Mouse (Mus musculus): ENCODE results near the gene Cyp4a12a. TPM values are rescaled to one million over a fixed set of nuclear protein-coding genes. Genes with fewer than 3 reads are reported as not detected.
"Not testable (repeated sequence)": the region's sequence is repeated elsewhere in the genome, so short reads cannot be mapped to it uniquely, and the experiment has no call there.

Gene Cyp4a12a
- not detected in 2 replicates for polyA plus RNA-seq (2012; rRNA removed)

- H3K27me3 ChIP-seq (ENCODE audit: control insufficient read depth, insufficient read depth, low read length); H3K4me1 ChIP-seq (ENCODE audit: control insufficient read depth, insufficient read depth, low read length); H3K4me3 ChIP-seq (replicated peaks; ENCODE audit: insufficient read depth, low read depth, low read length); H3K27ac ChIP-seq (ENCODE audit: insufficient read depth, low read length); DNase-seq: not testable (repeated sequence)
Measured at GRCm38 (mm10) chr4:115298746-115299145, at the start of gene Cyp4a12a. TSS of gene Cyp4a12a (plus strand) at chr4:115299046.

GRCm38 (mm10) chr4:115264687-115265569 is 33.9 kb upstream of the Cyp4a12a start:
- not testable (repeated sequence) for H3K27ac ChIP-seq (ENCODE audit: insufficient read depth, low read length); H3K4me1 ChIP-seq (ENCODE audit: control insufficient read depth, insufficient read depth, low read length); DNase-seq; H3K4me3 ChIP-seq (replicated peaks; ENCODE audit: insufficient read depth, low read depth, low read length); H3K27me3 ChIP-seq (ENCODE audit: control insufficient read depth, insufficient read depth, low read length)
- 79% methylated on average over 3 of the region's 4 CpGs for WGBS

GRCm38 (mm10) chr4:115278215-115278982 is 20.4 kb upstream of the Cyp4a12a start:
- not testable (repeated sequence) for DNase-seq; H3K27me3 ChIP-seq (ENCODE audit: control insufficient read depth, insufficient read depth, low read length); H3K27ac ChIP-seq (ENCODE audit: insufficient read depth, low read length); H3K4me3 ChIP-seq (replicated peaks; ENCODE audit: insufficient read depth, low read depth, low read length); H3K4me1 ChIP-seq (ENCODE audit: control insufficient read depth, insufficient read depth, low read length)
- 56% methylated on average over 2 of the region's 3 CpGs for WGBS

GRCm38 (mm10) chr4:115280342-115280741 is 18.5 kb upstream of the Cyp4a12a start:
- H3K4me1 ChIP-seq (ENCODE audit: control insufficient read depth, insufficient read depth, low read length) = no peaks in the 10 kb centered on the region
- TF ChIP-seq CTCF (IDR thresholded peaks at IDR 0.05; ENCODE audit: borderline replicate concordance, insufficient read depth, low read depth, low read length) = no peak
- no peak for TF ChIP-seq POLR2A (IDR thresholded peaks at IDR 0.05; ENCODE audit: borderline replicate concordance, insufficient read depth, low read length)
- no peak for DNase-seq
- H3K4me3 ChIP-seq (replicated peaks; ENCODE audit: insufficient read depth, low read depth, low read length) = no peak overlapping the region
- no peak overlapping the region for H3K27ac ChIP-seq (ENCODE audit: insufficient read depth, low read length)
- H3K27me3 ChIP-seq (ENCODE audit: control insufficient read depth, insufficient read depth, low read length) = no peaks in the 10 kb centered on the region

- DNase-seq; H3K27ac ChIP-seq (ENCODE audit: insufficient read depth, low read length); H3K27me3 ChIP-seq (ENCODE audit: control insufficient read depth, insufficient read depth, low read length); H3K4me1 ChIP-seq (ENCODE audit: control insufficient read depth, insufficient read depth, low read length): not testable (repeated sequence)
- peak overlapping the region; percentile 53 for H3K4me3 ChIP-seq (replicated peaks; ENCODE audit: insufficient read depth, low read depth, low read length)
- WGBS = 6% methylated on average over 10 of the region's 10 CpGs
Measured at GRCm38 (mm10) chr4:115280779-115281178, 18.1 kb upstream of the Cyp4a12a start.

GRCm38 (mm10) chr4:115281231-115281767 is 17.5 kb upstream of the Cyp4a12a start:
- H3K4me3 ChIP-seq (replicated peaks; ENCODE audit: insufficient read depth, low read depth, low read length); H3K27me3 ChIP-seq (ENCODE audit: control insufficient read depth, insufficient read depth, low read length); H3K4me1 ChIP-seq (ENCODE audit: control insufficient read depth, insufficient read depth, low read length); DNase-seq; H3K27ac ChIP-seq (ENCODE audit: insufficient read depth, low read length): not testable (repeated sequence)
- 7% methylated on average over 20 of the region's 23 CpGs for WGBS

- DNase-seq; H3K27me3 ChIP-seq (ENCODE audit: control insufficient read depth, insufficient read depth, low read length); H3K27ac ChIP-seq (ENCODE audit: insufficient read depth, low read length); H3K4me1 ChIP-seq (ENCODE audit: control insufficient read depth, insufficient read depth, low read length); H3K4me3 ChIP-seq (replicated peaks; ENCODE audit: insufficient read depth, low read depth, low read length): not testable (repeated sequence)
Measured at GRCm38 (mm10) chr4:115325722-115326121, 26.9 kb downstream of the Cyp4a12a start.

GRCm38 (mm10) chr4:115365624-115366023 is 66.8 kb downstream of the Cyp4a12a start:
- WGBS = 71% methylated on average over 3 of the region's 3 CpGs
- H3K4me1 ChIP-seq (ENCODE audit: control insufficient read depth, insufficient read depth, low read length); H3K27me3 ChIP-seq (ENCODE audit: control insufficient read depth, insufficient read depth, low read length); H3K27ac ChIP-seq (ENCODE audit: insufficient read depth, low read length); DNase-seq; H3K4me3 ChIP-seq (replicated peaks; ENCODE audit: insufficient read depth, low read depth, low read length): not testable (repeated sequence)

- not testable (repeated sequence) for H3K27ac ChIP-seq (ENCODE audit: insufficient read depth, low read length); H3K4me1 ChIP-seq (ENCODE audit: control insufficient read depth, insufficient read depth, low read length); H3K27me3 ChIP-seq (ENCODE audit: control insufficient read depth, insufficient read depth, low read length); H3K4me3 ChIP-seq (replicated peaks; ENCODE audit: insufficient read depth, low read depth, low read length); DNase-seq
Measured at GRCm38 (mm10) chr4:115368067-115368466, 69.2 kb downstream of the Cyp4a12a start.

Other genes with a start within 250 kb of the Cyp4a12a start
- gene Tal1, start 242.6 kb upstream of the Cyp4a12a start, polyA plus RNA-seq (2012; rRNA removed) = 2.1 and 2.7 TPM in 2 replicates
- 0.74 and 1.0 TPM in 2 replicates for gene Pdzk1ip1, start 210.3 kb upstream of the Cyp4a12a start, polyA plus RNA-seq (2012; rRNA removed)
- 6.6 and 7.4 TPM in 2 replicates for gene Cyp4x1, start 164.8 kb upstream of the Cyp4a12a start, polyA plus RNA-seq (2012; rRNA removed)
- gene Cyp4a29, start 57.0 kb upstream of the Cyp4a12a start, polyA plus RNA-seq (2012; rRNA removed) = not detected in 2 replicates
- gene Cyp4a12b, start 112.6 kb downstream of the Cyp4a12a start, polyA plus RNA-seq (2012; rRNA removed) = not detected in 2 replicates
- not detected in 2 replicates for gene Cyp4a30b, start 153.6 kb downstream of the Cyp4a12a start, polyA plus RNA-seq (2012; rRNA removed)
- gene Cyp4a14, start 197.1 kb downstream of the Cyp4a12a start, polyA plus RNA-seq (2012; rRNA removed) = not detected in 2 replicates
- gene Cyp4a10, start 219.2 kb downstream of the Cyp4a12a start, polyA plus RNA-seq (2012; rRNA removed) = not detected in 2 replicates

All from cerebellum, adult 2 months (tissue).